Mouse (Mus musculus) E14TG2a.4 (cell line): ENCODE results near the gene Pilrb2.

Experiments
- CTCF ChIP-seq: conservative IDR thresholded peaks from 2 replicates; pipeline ENCODE4 v1.5.1; 2014; ENCODE audit warnings: low read length
- POU5F1 ChIP-seq: IDR thresholded peaks from 2 replicates; pipeline ENCODE4 v1.6.1; 2014; ENCODE audit warnings: low read length, borderline replicate concordance

DNA sequence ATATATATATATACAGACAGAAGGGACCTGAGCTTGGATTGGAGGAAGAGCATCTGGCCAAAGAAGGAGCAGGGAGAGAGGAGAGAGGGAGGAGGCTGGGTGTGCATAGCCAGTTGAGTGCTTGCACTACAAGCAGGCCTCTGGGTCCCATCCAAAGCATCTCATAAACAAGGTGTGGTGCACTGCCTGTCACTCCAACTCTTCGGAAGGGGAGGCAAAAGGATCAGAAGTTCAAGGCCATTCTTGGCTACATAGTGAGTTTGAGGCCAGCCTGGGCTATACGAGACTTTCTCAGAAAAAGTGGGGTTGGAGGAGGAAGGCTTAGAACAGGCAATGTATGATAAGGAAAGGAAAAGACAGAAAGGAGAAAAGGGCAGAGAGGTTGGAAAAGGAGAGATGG lies 45.6 kb downstream of the Pilrb2 start:
- no peak for TF ChIP-seq CTCF
- no peak for TF ChIP-seq POU5F1
